Mouse (Mus musculus): ENCODE measurements around the gene Trim65. TPM values are rescaled to one million over a fixed set of nuclear protein-coding genes. Genes with fewer than 3 reads are reported as not detected.

The Trim65 gene
- total RNA-seq (2021), result 1 to 10 TPM; 6.2 to 6.6 TPM

- peak; percentile 80 to 95 for DNase-seq (ENCODE audit: extremely low spot score in 1 of 2, low spot score in 2 of 2)
- intact Hi-C loops (cut with DNase I), result loop anchor here (2.0 to 5.0 kb wide), 2 partner anchors 44 to 98 kb away; partner anchors contain the start of genes Unk and Wbp2
Measured at GRCm38 (mm10) chr11:116130488-116131205, at the start of gene Trim65. Trim65 (minus strand) TSS chr11:116131128.

- intact Hi-C loops (cut with DNase I), result no loop called here
- DNase-seq (ENCODE audit: extremely low spot score in 1 of 2, low spot score in 2 of 2), result no peak
Measured at GRCm38 (mm10) chr11:116178411-116179121, 47.6 kb upstream of the Trim65 start.

- DNase-seq (ENCODE audit: extremely low spot score in 1 of 2, low spot score in 2 of 2), result no peak
- intact Hi-C loops (cut with DNase I), result no loop called here
Measured at GRCm38 (mm10) chr11:116176010-116176409, 45.1 kb upstream of the Trim65 start.

GRCm38 (mm10) chr11:116174775-116175448 lies 44.0 kb upstream of the Trim65 start:
- intact Hi-C loops (cut with DNase I), result no loop called here
- no peak for DNase-seq (ENCODE audit: extremely low spot score in 1 of 2, low spot score in 2 of 2)

- intact Hi-C loops (cut with DNase I), result no loop called here
Measured at GRCm38 (mm10) chr11:116171959-116172358, 41.0 kb upstream of the Trim65 start.

GRCm38 (mm10) chr11:116170003-116170800 lies 39.3 kb upstream of the Trim65 start:
- intact Hi-C loops (cut with DNase I), result no loop called here
- no peak for DNase-seq (ENCODE audit: extremely low spot score in 1 of 2, low spot score in 2 of 2)

More at GRCm38 (mm10) chr11:116171959-116172358, 41.0 kb upstream of the Trim65 start:
- no peak for DNase-seq (ENCODE audit: extremely low spot score in 1 of 2, low spot score in 2 of 2)

- intact Hi-C loops (cut with DNase I), result no loop called here
Measured at GRCm38 (mm10) chr11:116169214-116169613, 38.3 kb upstream of the Trim65 start.

GRCm38 (mm10) chr11:116167884-116168439 lies 37.0 kb upstream of the Trim65 start, which contains the start of gene Fbf1:
Fbf1 (minus strand) TSS chr11:116168166.
- intact Hi-C loops (cut with DNase I), result no loop called here
- peak; percentile 96 to 97 for DNase-seq (ENCODE audit: extremely low spot score in 1 of 2, low spot score in 2 of 2)

More at GRCm38 (mm10) chr11:116169214-116169613, 38.3 kb upstream of the Trim65 start:
- no peak for DNase-seq (ENCODE audit: extremely low spot score in 1 of 2, low spot score in 2 of 2)

- DNase-seq (ENCODE audit: extremely low spot score in 1 of 2, low spot score in 2 of 2), result no peak
Measured at GRCm38 (mm10) chr11:116167232-116167631, 36.3 kb upstream of the Trim65 start.

GRCm38 (mm10) chr11:116163002-116163401 lies 32.1 kb upstream of the Trim65 start:
- intact Hi-C loops (cut with DNase I), result no loop called here
- no peak for DNase-seq (ENCODE audit: extremely low spot score in 1 of 2, low spot score in 2 of 2)

More at GRCm38 (mm10) chr11:116167232-116167631, 36.3 kb upstream of the Trim65 start:
- intact Hi-C loops (cut with DNase I), result no loop called here

GRCm38 (mm10) chr11:116162146-116162545 lies 31.2 kb upstream of the Trim65 start:
- DNase-seq (ENCODE audit: extremely low spot score in 1 of 2, low spot score in 2 of 2), result peak; percentile 45 to 52
- intact Hi-C loops (cut with DNase I), result no loop called here

GRCm38 (mm10) chr11:116161312-116161711 lies 30.4 kb upstream of the Trim65 start:
- DNase-seq (ENCODE audit: extremely low spot score in 1 of 2, low spot score in 2 of 2), result no peak
- intact Hi-C loops (cut with DNase I), result no loop called here

GRCm38 (mm10) chr11:116150960-116151359 lies 20.0 kb upstream of the Trim65 start:
- intact Hi-C loops (cut with DNase I), result no loop called here
- DNase-seq (ENCODE audit: extremely low spot score in 1 of 2, low spot score in 2 of 2), result no peak

GRCm38 (mm10) chr11:116149341-116149740 lies 18.4 kb upstream of the Trim65 start:
- intact Hi-C loops (cut with DNase I), result no loop called here
- no peak for DNase-seq (ENCODE audit: extremely low spot score in 1 of 2, low spot score in 2 of 2)

GRCm38 (mm10) chr11:116148761-116149221 lies 17.9 kb upstream of the Trim65 start:
- no peak for DNase-seq (ENCODE audit: extremely low spot score in 1 of 2, low spot score in 2 of 2)
- intact Hi-C loops (cut with DNase I), result no loop called here

- DNase-seq (ENCODE audit: extremely low spot score in 1 of 2, low spot score in 2 of 2), result peak; percentile 45 to 66
- intact Hi-C loops (cut with DNase I), result no loop called here
Measured at GRCm38 (mm10) chr11:116146294-116146985, 15.5 kb upstream of the Trim65 start.

GRCm38 (mm10) chr11:116145481-116146293 lies 14.8 kb upstream of the Trim65 start:
- intact Hi-C loops (cut with DNase I), result no loop called here
- peak in 1 of 2 experiments; percentile 42 for DNase-seq (ENCODE audit: extremely low spot score in 1 of 2, low spot score in 2 of 2)
